Mouse (Mus musculus): ENCODE results near the gene Slc6a12. TPM values are rescaled to one million over a fixed set of nuclear protein-coding genes. Genes with fewer than 3 reads are reported as not detected.

The Slc6a12 gene
- total and polyA plus RNA-seq, 3 experiments, result 0.23 TPM; not detected in 2

DNA sequence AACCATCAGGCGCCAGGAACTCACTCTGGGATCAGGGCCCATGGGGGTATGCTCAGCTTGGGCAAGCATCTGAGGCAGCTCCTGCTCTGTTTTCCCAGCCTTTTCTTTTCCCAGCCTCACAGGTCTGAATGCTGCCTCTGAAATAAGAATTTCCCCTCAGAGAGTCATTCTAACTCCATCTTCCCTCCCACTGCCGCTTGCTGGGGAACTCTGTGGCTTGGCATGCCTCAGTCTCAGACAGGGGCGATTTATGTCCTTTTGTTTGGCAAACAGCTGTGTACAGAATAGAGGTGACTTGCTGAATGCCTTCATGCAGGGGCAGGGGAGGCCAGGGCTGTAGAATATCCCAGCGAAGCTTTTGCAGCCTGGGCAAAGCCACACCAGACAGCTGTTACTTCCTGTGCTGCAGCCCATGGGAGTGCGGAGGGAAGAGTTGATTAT lies 64.7 kb downstream of the Slc6a12 start:
- H3K4me3 ChIP-seq, result no peak overlapping the region
- no peak overlapping the region for H3K9ac ChIP-seq (ENCODE audit: low read depth, low read length)
- no peak for TF ChIP-seq POLR2A (IDR thresholded peaks at IDR 0.05; ENCODE audit: insufficient read depth, low read depth, low read length)
- no peak for TF ChIP-seq CTCF (IDR thresholded peaks at IDR 0.05)
- TF ChIP-seq EP300 (IDR thresholded peaks at IDR 0.05; ENCODE audit: insufficient read depth, low read depth, low read length), result no peak
- WGBS, result 42% methylated on average over 5 of the region's 5 CpGs
- peaks cover 2% of the 10 kb centered on the region for H3K27me3 ChIP-seq (ENCODE audit: control insufficient read depth, insufficient read depth, low read length)
- no peaks in the 10 kb centered on the region for H3K4me1 ChIP-seq (ENCODE audit: control insufficient read depth, insufficient read depth, low read length)
- no peaks in the 10 kb centered on the region for H3K36me3 ChIP-seq (ENCODE audit: control insufficient read depth, insufficient read depth, low read length)
- intact Hi-C loops (cut with DNase I), result no loop called here
- no peak for DNase-seq
- no peaks in the 10 kb centered on the region for H3K79me2 ChIP-seq (replicated peaks; ENCODE audit: control insufficient read depth, insufficient read depth, low read length)
- no peak overlapping the region for H3K27ac ChIP-seq

DNA sequence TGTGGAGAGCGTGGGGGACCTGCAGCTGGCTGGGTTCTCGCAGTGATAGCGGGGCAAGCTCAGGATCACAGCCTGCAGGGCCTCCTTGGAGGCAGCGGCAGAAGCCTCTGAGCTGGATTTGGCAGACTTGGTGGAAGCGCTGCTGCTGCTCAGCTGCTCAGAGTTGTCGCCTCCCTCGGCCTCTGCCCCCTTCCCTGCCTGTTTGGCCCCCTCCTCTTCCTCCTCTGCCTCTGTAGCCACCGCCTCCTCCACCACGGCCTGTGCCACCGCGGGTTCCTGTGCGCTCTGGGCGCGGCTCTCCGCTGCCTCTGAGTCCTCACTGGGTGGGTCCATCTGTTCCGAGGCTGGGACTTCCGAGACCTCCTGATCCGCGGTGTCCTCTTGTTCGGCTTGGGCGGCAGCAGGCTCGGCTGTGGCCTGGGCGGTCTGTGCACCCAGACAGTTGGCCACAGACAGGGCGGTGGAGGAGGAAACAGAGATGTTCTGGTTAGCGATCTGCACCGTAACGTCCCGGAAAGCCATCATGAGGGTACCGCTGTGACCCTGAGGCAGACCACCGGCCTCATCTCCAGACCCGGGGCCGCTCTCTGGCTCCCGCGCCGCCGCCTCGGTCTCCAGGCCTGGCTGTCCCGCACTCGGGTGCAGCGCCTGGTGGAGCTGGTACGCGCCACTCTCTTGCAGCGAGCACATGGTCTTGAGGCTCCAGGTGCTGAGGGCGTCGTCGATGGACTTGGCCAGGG lies 69.9 kb downstream of the Slc6a12 start:
- 3% methylated on average over 46 of the region's 46 CpGs for WGBS
- no peaks in the 10 kb centered on the region for H3K79me2 ChIP-seq (replicated peaks; ENCODE audit: control insufficient read depth, insufficient read depth, low read length)
- no peaks in the 10 kb centered on the region for H3K36me3 ChIP-seq (ENCODE audit: control insufficient read depth, insufficient read depth, low read length)
- TF ChIP-seq POLR2A (IDR thresholded peaks at IDR 0.05; ENCODE audit: insufficient read depth, low read depth, low read length) (no peak), EP300 (IDR thresholded peaks at IDR 0.05; ENCODE audit: insufficient read depth, low read depth, low read length) (no peak), CTCF (IDR thresholded peaks at IDR 0.05) (no peak)
- peaks cover 9% of the 10 kb centered on the region for H3K27me3 ChIP-seq (ENCODE audit: control insufficient read depth, insufficient read depth, low read length)
- peak overlapping the region; percentile 5 for H3K9ac ChIP-seq (ENCODE audit: low read depth, low read length)
- peak in 1 of 2 experiments; percentile 24 for DNase-seq
- no peak overlapping the region for H3K27ac ChIP-seq
- no peak overlapping the region; the same call in 1 of the 2 replicates for H3K4me3 ChIP-seq
- intact Hi-C loops (cut with DNase I), result no loop called here
- H3K4me1 ChIP-seq (ENCODE audit: control insufficient read depth, insufficient read depth, low read length), result no peaks in the 10 kb centered on the region

Small RNA genes within 50 kb of the gene (microRNA-seq; reads per million reads assigned to microRNA genes)
- 0 reads per million in 2 experiments for gene Gm24855

Other genes starting within 250 kb of the Slc6a12 start
- 100 to 1,000 TPM; 114 to 127 TPM for gene Mical3, start 212.1 kb upstream of the Slc6a12 start, total RNA-seq (2021)
- 52.1 and 69.0 TPM in 2 replicates for gene Mical3, start 212.1 kb upstream of the Slc6a12 start, polyA plus RNA-seq (2012; rRNA removed)
- gene Pex26, start 159.4 kb upstream of the Slc6a12 start, total RNA-seq (2021), result 1 to 10 TPM; 6.0 TPM
- gene Pex26, start 159.4 kb upstream of the Slc6a12 start, polyA plus RNA-seq (2012; rRNA removed), result 8.3 and 10.9 TPM in 2 replicates
- 100 to 1,000 TPM; 192 to 198 TPM for gene Tuba8, start 132.4 kb upstream of the Slc6a12 start, total RNA-seq (2021)
- gene Tuba8, start 132.4 kb upstream of the Slc6a12 start, polyA plus RNA-seq (2012; rRNA removed), result 71.6 and 81.9 TPM in 2 replicates
- 1 to 10 TPM; 1.3 to 1.5 TPM for gene Usp18, start 97.2 kb upstream of the Slc6a12 start, total RNA-seq (2021)
- 3.9 and 5.7 TPM in 2 replicates for gene Usp18, start 97.2 kb upstream of the Slc6a12 start, polyA plus RNA-seq (2012; rRNA removed)
- gene Slc6a13, start 42.8 kb upstream of the Slc6a12 start, total RNA-seq (2021), result under 1 TPM in 1 of 2 experiments, not detected in 1; 0.10 TPM
- 0.59 TPM in 2 replicates for gene Slc6a13, start 42.8 kb upstream of the Slc6a12 start, polyA plus RNA-seq (2012; rRNA removed)
- gene Iqsec3, start 130.6 kb downstream of the Slc6a12 start, total RNA-seq (2021), result under 1 TPM; 0.48 to 0.50 TPM
- gene Iqsec3, start 130.6 kb downstream of the Slc6a12 start, polyA plus RNA-seq (2012; rRNA removed), result 0.41 and 0.47 TPM in 2 replicates

All from heart, adult 2 months (tissue).